Mouse (Mus musculus): ENCODE measurements around the gene Dus1l.
A peak's percentile ranks its signal among the peaks of the same experiment; 100 is the strongest.
"Not testable (repeated sequence)": the region's sequence is repeated elsewhere in the genome, so short reads cannot be mapped to it uniquely, and the experiment has no call there.

Dus1l gene

DNA sequence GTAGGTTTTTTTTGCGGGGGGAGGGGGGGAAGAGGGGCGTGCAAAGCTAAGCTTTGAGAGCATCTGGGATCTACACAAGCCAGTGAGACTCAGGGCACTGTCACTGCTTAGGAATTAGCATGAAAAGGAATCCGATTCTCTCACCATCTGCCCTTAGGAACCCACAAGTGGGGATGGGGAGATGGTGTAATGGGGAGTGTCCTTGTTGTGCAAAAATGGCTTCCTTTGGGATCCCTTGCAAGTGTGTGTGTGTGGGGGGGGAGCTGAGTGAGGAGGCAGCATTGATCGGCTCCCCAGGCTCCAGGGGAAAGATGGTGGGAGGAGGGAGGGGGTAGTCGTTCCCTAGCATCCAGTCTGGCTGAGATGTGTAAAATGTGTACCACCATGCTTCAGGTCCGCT lies 19.1 kb downstream of the Dus1l start:
- DNase-seq (ENCODE audit: extremely low spot score, low spot score): no peak

DNA sequence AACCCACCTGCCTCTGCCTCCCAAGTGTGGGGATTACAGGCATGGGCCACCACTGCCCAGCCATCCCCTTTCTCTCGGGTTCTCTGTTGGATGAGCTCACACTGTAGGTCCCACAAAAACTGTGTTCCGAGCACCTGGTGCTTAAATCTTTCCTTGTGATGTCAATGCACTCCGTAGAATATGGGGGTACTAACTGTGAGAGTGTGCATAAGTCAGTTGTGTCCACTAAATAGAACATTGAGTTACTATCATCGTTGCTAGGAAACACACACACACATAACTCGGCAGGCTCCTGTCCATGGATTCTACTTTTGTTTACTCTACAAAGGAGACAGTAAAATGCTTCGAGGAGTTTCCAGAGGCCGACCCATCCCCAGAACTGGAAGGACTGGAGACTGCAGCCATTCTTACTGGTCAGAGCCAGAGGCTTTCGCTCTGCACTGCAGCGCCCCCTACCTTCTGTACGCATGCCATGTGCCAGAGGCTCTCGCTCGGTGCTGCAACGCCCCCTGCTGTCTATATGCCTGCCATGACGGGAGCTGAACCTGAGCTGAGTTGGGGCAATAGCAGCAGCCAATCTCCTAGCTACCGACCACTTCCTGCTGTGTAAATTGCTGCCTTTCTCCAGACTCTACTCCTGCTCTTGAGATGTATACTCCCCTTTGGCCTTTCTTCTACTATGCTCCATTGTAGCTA lies 20.3 kb downstream of the Dus1l start:
- peak; percentile 93 for DNase-seq (ENCODE audit: extremely low spot score, low spot score)

DNA sequence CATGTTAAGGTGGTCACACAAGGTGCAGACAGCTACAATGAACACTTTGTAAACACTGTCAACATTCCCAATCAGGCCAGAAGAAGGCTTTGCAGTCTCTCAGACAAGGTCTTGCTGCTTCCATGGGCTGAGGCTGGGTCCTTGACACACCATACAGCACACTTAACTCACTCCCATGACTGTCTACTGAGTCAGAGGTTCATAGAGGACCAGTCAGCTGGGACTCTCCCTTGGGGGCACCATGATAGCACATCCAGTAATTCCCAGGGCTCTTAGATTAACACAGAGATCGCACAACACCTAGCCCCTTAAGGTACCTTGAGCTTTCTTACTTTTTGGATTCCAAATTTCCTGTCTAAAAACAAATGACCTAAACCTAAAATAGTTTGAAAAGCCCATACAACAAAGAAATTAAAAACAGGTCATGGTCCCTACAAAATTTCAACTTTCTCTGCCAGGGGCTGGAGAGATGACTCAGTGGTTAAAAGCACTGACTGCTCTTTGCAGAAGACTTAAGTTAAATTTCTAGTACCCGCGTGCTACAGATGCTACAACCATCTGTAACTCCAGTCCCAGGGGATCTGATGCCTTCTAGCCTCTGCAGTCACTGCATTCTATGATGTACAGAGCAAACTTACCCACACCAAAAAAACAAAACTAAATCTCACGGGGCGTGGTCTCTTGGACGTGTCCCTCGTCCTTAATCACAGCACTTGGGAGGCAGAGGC lies 22.6 kb downstream of the Dus1l start:
- no peak for DNase-seq (ENCODE audit: extremely low spot score, low spot score)

DNA sequence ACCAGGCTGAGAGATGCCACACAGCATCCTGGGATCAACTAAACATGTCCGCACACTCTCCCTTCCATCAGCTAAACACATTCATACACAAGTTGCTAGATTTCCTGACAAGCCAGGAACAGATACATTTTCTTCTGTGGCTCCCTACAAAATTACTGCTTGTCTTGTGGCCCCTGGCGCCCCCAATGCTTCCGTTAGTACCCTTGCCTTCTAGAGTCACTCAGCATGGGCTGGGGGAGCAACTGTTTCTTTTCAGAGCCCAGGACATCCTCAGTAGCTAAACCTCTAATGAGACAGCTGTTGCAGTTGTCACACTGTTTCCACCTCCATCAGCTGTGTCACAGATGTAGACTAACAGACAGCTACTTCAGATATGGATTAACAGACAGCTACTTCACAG lies 23.5 kb downstream of the Dus1l start:
- no peak for DNase-seq (ENCODE audit: extremely low spot score, low spot score)

DNA sequence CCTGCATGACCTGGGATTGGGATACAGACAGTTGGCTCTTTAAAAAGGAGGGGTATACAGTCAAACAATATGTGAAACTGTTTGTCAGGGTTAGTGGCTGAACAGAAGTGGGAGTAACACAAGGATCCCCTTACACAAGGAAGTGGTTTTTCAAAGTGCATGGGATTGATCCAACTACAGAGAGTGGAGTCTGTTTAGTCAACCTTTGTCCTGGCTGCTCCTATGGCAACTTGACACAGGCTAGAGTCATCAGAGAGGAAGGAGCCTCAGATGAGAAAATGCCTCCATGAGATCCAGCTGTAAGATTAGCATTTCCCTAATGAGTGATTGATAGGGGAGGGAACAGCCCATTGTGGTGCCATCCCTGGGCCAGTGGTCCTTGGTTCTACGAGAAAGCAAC lies 28.0 kb downstream of the Dus1l start:
- DNase-seq (ENCODE audit: extremely low spot score, low spot score): no peak

DNA sequence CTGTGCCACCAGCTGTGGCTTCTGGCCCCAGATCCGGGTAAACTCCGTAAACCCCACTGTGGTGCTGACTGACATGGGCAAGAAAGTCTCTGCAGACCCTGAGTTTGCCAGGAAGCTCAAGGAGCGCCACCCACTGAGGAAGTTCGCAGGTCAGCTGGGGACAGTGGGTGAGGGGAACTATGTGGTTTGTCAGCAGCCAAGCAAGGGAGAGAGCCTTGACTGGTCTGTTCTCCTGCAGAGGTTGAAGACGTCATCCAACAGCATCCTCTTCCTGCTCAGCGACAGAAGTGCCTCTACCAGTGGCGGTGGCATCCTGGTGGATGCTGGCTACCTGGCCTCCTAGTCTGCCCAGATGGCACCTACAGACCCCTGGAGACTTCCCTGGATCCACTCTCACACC lies 29.2 kb downstream of the Dus1l start:
- DNase-seq (ENCODE audit: extremely low spot score, low spot score): not testable (repeated sequence)

DNA sequence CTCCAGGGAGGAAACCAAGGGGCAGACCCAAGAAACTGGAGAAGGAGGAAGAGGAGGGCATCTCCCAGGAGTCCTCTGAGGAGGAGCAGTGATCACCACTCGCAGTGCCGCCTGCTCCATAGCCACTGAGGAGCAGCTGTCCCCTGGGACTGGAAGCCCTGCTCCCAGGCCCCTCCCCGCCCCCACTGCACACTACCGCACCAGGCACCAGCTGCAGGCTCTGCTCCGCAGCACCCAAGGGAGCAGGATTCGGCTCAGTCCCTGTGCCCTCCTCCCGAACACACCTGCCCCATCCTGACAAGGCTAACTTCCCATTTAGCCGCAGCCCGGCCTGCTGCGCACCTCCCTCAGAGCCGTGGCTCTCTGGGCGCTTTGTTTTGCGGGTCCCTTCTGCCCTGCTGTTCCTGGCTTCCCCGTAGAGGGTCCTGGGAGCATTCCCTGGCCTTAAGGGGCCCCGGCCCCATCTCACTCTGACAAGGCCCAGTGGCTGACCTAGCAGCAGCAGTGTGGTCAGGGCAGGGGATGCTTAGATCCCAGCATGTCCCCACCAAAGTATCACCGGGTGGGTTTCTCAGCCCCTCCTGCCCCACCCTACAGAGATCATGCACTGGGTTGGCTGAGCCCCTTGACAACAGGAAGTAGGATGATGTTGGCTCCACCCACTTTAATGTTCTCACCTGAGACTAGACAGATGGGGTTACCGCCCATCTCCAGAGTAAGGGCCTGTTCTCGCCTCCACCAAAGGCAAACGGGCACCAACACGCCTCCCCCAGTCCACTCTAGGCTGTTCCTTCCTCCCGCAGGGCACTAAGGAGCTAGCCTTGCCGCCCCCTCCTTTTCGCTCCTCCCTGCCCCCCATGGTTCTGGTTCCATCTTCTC lies 32.8 kb downstream of the Dus1l start:
- not testable (repeated sequence) for DNase-seq (ENCODE audit: extremely low spot score, low spot score)

DNA sequence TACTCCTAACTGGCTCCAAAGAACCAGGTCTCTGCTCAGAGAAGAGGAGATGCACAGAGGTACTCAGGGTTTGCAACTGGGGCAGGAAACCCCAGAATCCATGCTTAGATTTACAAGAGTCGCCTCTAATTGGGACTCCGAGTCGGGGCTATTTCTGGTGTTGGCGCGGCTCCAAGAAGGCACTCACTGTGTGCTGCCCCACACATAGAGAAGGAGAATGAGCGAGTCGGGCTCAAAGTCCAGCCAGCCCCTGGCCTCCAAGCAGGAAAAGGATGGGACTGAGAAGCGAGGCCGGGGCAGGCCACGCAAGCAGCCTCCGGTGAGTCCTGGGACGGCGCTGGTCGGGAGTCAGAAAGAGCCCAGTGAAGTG lies 33.5 kb downstream of the Dus1l start, which contains the start of gene Hmga1b:
TSS of gene Hmga1b (plus strand) at position 123 of the 370 bp plus-strand sequence.
- DNase-seq (ENCODE audit: extremely low spot score, low spot score): not testable (repeated sequence)

DNA sequence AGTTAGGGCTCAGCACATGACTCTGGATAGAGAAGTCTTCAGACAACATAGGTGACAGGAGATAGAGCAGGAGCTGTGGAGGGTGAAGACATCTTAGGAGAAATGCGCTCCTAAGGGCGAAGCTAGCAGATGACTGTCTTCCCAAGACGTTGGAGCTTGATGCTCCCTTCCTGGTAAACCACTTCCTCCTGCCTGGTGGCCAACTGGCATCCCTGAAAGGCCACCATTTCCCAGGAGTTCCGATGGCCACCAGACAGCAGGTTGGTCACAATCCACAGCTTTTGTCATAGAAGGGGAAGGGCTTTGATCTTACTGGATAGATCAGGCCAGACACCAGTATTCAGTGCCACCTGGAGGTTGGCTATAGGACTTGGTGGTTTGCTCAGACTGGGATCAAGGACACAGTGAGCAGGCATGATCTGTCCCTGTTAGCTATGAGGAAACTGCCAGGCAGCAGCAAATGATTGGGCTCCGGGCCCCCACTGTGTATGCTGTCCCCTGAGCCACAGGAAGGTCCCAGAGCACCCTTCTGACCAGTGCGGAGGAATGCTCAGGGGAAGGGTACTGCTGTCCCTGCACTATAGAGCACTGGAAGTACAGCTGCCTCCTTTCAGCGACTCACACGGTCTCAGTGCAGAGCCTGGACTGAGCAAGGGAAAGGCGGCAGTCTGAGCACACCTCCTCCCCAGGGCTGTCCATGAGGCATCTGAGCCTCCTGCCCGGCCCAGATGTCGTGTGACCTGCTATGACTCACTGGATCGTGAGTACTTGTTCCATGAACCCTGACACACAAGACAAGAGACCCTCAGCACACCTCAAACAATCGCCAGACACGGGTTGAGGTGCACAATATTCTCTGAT lies 34.2 kb downstream of the Dus1l start:
- no peak for DNase-seq (ENCODE audit: extremely low spot score, low spot score)

DNA sequence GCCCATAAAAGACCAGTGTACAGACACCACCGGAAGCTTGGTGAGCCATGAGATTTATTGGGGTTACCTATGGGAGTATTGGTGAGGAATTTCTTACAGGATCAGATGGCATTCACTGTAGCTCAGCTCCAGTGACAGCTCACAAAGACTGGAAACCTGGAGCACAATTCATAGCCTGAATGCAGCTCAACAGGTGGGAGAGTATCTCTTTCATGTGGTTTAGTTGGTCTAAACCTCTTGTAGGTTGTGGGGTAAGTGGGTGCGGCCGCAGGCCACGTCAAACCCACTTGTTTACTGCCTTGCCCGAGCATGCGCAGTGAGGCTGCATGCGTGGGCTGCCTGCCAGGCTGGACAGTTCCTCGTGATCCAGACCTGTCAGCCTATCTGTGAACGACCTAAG lies 36.0 kb downstream of the Dus1l start:
- DNase-seq (ENCODE audit: extremely low spot score, low spot score): no peak

DNA sequence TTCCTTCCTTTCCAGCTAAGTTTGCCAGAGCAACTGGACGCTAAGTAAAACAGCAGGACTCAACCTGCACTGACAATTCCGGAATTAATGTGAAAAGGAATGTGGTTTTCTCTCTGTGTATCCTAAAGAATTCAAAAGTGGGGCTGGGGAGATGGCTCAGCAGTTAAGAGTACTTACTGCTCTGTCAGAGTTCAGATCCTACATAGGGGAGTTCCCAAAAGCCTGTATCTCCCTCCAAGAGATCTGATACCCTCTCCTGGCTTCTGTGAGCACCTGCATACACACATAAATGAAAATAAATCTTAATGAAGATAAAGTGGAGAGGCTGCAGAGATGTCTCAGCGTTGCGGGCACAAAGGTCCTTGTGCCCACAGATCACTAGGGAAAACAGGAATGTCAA lies 44.6 kb downstream of the Dus1l start:
- no peak for DNase-seq (ENCODE audit: extremely low spot score, low spot score)

DNA sequence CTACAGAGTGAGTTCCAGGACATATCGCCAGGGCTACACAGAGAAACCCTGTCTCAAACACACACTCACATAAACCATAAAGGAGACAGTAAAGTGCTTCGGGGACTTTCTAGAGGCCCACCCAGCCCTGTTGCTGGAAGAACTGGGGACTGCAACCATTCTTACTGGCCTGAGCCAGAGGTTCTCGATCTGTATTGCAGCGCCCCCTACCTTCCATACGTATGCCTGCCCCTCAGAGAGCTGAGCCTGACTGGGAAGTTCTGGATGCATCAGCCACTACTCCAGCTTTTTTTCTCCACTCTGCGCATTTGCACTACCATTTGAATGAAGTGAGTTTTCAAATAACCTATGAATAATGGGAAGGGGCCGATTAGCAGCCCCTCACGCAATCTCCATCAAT lies 46.8 kb downstream of the Dus1l start:
- DNase-seq (ENCODE audit: extremely low spot score, low spot score): no peak

DNA sequence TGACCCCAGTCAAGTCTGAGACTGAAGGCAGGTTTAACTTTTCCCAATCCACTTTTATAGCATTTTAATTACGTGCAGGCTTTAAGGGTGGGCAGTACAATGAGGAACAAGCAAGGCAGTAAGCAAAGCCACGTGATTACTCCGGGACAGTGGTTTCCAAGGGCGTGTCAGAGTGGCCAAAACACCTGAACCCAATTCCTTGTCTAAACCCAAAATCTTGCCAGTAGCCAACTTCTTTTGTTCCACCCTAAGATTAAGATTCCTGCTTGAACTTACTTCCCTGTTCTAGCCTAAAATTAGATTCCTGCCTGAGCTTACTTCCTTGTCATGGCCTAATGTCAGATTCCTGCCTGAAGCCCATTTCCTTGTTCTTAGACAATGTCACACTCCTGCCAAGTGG lies 48.2 kb downstream of the Dus1l start:
- no peak for DNase-seq (ENCODE audit: extremely low spot score, low spot score)

DNA sequence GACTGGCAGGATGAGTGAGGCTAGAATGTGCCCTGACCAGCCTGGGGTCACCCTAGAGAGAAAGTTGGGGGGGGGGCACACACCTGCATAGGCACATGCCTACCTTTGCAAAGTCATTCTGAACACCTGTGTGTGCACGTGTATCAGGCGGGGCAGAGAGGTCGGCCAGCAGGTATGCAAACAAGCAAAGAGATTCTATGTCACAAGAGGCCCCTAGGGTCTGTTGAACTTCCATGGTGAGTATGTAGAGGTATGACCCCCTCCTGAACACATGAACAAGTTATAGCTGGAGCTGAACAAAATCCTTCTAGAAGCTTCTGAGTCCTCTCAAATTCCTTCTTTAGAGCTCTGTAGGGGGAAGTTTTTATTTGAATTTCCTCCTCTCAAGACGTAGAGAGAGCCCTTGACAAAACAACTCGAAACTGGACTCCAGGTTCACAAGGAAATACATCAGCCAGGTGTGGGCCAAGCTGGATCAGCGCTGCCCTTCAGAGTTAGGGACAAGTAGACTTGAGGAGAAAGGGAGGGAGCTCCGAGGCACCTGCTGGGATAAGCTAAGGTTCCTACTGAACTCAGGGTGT lies 52.0 kb downstream of the Dus1l start:
- DNase-seq (ENCODE audit: extremely low spot score, low spot score): no peak

DNA sequence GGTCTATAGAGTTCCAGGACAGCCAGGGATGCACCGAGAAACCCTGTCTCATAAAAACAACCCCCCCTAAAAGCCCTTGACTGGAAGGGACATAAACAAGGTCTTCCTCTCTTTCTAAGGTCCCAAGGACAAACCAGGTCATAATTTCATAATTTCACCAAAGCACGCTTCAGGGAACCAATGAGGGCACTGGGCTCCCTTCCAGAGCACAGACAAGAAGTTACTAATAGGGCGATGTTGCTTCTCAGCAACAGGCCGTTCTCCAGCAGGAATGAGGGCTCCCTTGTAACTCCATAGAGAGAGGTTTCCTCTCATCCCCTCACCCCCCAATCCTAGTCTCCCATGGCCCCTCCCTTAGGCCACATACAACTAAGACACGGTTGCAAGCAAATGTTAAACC lies 55.2 kb downstream of the Dus1l start:
- no peak for DNase-seq (ENCODE audit: extremely low spot score, low spot score)

Data from neural tube, embryonic 10.5 days (tissue).